Mouse (Mus musculus): ENCODE results near the gene Dbndd1.
"Not testable (repeated sequence)": the region's sequence is repeated elsewhere in the genome, so short reads cannot be mapped to it uniquely, and the experiment has no call there.

Dbndd1 gene

GRCm38 (mm10) chr8:123514781-123515539 is at the start of gene Dbndd1:
Dbndd1 (minus strand) TSS chr8:123515463.
- DNase-seq (ENCODE audit: low spot score in 2 of 2) = peak; percentile 36 to 57

GRCm38 (mm10) chr8:123564221-123564620 is 49.0 kb upstream of the Dbndd1 start:
- DNase-seq (ENCODE audit: low spot score in 2 of 2) = not testable (repeated sequence)

GRCm38 (mm10) chr8:123537641-123538040 is 22.4 kb upstream of the Dbndd1 start:
- peak in 1 of 2 experiments; percentile 77 for DNase-seq (ENCODE audit: low spot score in 2 of 2)

GRCm38 (mm10) chr8:123536990-123537380 is 21.7 kb upstream of the Dbndd1 start:
- DNase-seq (ENCODE audit: low spot score in 2 of 2) = peak in 1 of 2 experiments; percentile 3

GRCm38 (mm10) chr8:123536242-123536989 is 21.2 kb upstream of the Dbndd1 start:
- peak in 1 of 2 experiments; percentile 3 for DNase-seq (ENCODE audit: low spot score in 2 of 2)

GRCm38 (mm10) chr8:123527720-123528489 is 12.6 kb upstream of the Dbndd1 start:
- DNase-seq (ENCODE audit: low spot score in 2 of 2) = no peak

GRCm38 (mm10) chr8:123520048-123520447 is 4.8 kb upstream of the Dbndd1 start:
- not testable (repeated sequence) for DNase-seq (ENCODE audit: low spot score in 2 of 2)

- peak; percentile 83 to 87 for DNase-seq (ENCODE audit: low spot score in 2 of 2)
Measured at GRCm38 (mm10) chr8:123518667-123519066, 3.4 kb upstream of the Dbndd1 start, which contains the start of gene Gas8. Gas8 (plus strand) TSS chr8:123518834.

GRCm38 (mm10) chr8:123518172-123518571 is 2.9 kb upstream of the Dbndd1 start:
- DNase-seq (ENCODE audit: low spot score in 2 of 2) = no peak

GRCm38 (mm10) chr8:123516596-123516995 is 1.3 kb upstream of the Dbndd1 start:
- DNase-seq (ENCODE audit: low spot score in 2 of 2) = no peak

- no peak for DNase-seq (ENCODE audit: low spot score in 2 of 2)
Measured at GRCm38 (mm10) chr8:123515540-123515897, 256 bp upstream of the Dbndd1 start.

GRCm38 (mm10) chr8:123514136-123514535 is 1.1 kb downstream of the Dbndd1 start:
- no peak for DNase-seq (ENCODE audit: low spot score in 2 of 2)

- no peak for DNase-seq (ENCODE audit: low spot score in 2 of 2)
Measured at GRCm38 (mm10) chr8:123510819-123511218, 4.4 kb downstream of the Dbndd1 start.

- DNase-seq (ENCODE audit: low spot score in 2 of 2) = no peak
Measured at GRCm38 (mm10) chr8:123507153-123507552, 8.1 kb downstream of the Dbndd1 start.

GRCm38 (mm10) chr8:123505695-123506094 is 9.6 kb downstream of the Dbndd1 start:
- no peak for DNase-seq (ENCODE audit: low spot score in 2 of 2)

- DNase-seq (ENCODE audit: low spot score in 2 of 2) = no peak
Measured at GRCm38 (mm10) chr8:123505267-123505666, 10.0 kb downstream of the Dbndd1 start.

- DNase-seq (ENCODE audit: low spot score in 2 of 2) = no peak
Measured at GRCm38 (mm10) chr8:123504591-123505195, 10.6 kb downstream of the Dbndd1 start.

- no peak for DNase-seq (ENCODE audit: low spot score in 2 of 2)
Measured at GRCm38 (mm10) chr8:123503801-123504467, 11.3 kb downstream of the Dbndd1 start.

- DNase-seq (ENCODE audit: low spot score in 2 of 2) = no peak
Measured at GRCm38 (mm10) chr8:123502192-123502591, 13.1 kb downstream of the Dbndd1 start.

GRCm38 (mm10) chr8:123499556-123499955 is 15.7 kb downstream of the Dbndd1 start:
- DNase-seq (ENCODE audit: low spot score in 2 of 2) = no peak

- DNase-seq (ENCODE audit: low spot score in 2 of 2) = no peak
Measured at GRCm38 (mm10) chr8:123498963-123499362, 16.3 kb downstream of the Dbndd1 start.

Measured in frontal cortex, postnatal 10 days (tissue).